Mouse (Mus musculus): ENCODE measurements around the gene Ltb. TPM values are rescaled to one million over a fixed set of nuclear protein-coding genes. Genes with fewer than 3 reads are reported as not detected.

Gene Ltb
- polyA plus RNA-seq, 1 experiment from 2014 or later: 167 TPM

DNA sequence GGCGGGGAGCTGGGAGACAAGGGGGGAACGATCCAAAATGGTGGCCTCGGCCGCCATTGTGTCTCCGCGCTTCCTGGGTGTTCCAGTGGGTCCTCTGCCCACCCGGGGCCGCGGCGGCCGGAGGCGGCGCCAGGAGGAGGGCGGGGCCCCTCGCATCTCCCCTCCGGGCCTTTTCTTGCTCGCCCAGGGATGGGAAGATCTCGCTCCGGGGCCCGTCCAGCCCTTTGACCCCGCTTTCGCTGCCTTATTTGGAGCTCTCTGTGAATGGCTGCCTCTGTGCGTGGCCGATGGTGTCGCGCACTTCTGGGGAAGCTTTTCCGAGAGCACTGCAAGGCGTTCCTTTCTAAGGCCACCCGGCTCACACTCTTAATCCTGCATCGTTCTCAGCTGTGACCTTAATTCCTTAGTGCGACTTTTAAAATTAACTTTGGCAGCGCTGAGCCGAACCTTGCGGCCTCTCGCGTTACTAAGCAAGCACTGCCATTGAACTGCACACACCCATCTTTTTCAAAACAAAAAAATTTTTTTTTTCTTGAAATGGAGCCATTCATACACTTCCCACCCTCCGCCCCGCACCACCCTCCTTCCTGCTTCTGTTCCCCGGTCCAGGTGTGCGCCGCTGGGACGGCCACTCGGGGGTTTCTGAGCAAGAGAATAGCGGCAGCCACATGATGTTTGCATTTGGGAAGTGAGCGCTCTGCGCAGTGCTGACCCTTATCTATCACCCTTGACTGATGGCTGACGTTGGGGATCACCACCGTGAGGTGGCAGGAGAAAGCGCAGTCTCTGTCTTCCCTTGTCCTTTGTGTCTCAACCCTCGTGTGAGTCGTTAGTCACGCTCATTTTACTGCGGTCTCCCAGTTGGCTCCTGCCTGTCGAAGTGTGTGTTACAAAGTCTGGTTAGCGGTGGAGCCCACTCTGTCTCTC, 48.0 kb downstream of the Ltb start:
- DNase-seq (ENCODE audit: low spot score): peak; percentile 65

DNA sequence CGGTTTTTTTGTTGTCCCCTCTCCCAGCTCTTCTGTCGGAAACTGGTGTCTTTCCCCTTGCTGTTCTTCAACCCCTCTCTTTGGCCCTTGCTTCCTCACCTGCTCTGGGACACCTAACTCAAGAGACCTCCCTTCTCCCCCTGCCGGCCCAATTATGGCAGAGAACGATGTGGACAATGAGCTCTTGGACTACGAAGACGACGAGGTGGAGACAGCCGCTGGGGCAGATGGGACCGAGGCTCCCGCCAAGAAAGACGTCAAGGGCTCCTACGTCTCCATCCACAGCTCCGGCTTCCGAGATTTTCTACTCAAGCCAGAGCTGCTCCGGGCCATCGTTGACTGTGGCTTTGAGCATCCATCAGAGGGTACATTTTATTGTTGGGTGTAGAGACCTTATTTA, 48.8 kb downstream of the Ltb start:
- DNase-seq (ENCODE audit: low spot score): peak; percentile 43

DNA sequence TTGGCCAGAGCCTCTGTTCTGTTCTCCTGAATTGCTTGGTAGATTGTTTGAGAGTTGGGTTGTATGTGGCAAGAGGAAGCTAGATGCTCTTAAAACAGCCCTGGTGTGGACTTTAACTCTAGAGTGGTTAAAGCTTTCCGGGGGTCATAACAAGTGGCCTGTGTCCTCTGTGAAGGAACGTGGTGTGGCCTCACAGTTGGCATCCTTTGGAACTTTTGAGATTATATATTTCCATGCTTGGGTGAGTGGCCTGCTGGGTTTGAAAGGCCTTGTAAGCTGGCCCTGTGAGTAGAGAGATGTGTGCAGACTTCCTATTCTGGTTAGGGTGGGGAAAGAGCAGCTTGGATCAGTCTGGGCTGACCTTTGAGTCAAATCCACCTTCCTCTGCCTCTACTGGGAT, 50.8 kb downstream of the Ltb start:
- no peak for DNase-seq (ENCODE audit: low spot score)

Small RNAs within 50 kb of the gene (microRNA-seq; reads per million reads assigned to microRNA genes)
- not detected for gene Mir6973a (ENCODE audit: borderline number of aligned reads)
- gene Mir6974 (ENCODE audit: borderline number of aligned reads): not detected
- gene Mir6975 (ENCODE audit: borderline number of aligned reads): 2.1 reads per million

Other genes starting within 250 kb of the Ltb start
- gene Hspa1b, start 235.2 kb upstream of the Ltb start, polyA plus RNA-seq (2015; fragmentation: Nextera tagmentation; extraction: Ambion mirVana): 0.72 and 0.83 TPM in 2 replicates
- not detected in 2 replicates for gene Gm20481, start 224.5 kb upstream of the Ltb start, polyA plus RNA-seq (2015; fragmentation: Nextera tagmentation; extraction: Ambion mirVana)
- gene Hspa1a, start 222.3 kb upstream of the Ltb start, polyA plus RNA-seq (2015; fragmentation: Nextera tagmentation; extraction: Ambion mirVana): 6.8 and 7.6 TPM in 2 replicates
- gene Hspa1l, start 221.7 kb upstream of the Ltb start, polyA plus RNA-seq (2015; fragmentation: Nextera tagmentation; extraction: Ambion mirVana): 0.09 and 0.27 TPM in 2 replicates
- 179 and 197 TPM in 2 replicates for gene Lsm2, start 212.6 kb upstream of the Ltb start, polyA plus RNA-seq (2015; fragmentation: Nextera tagmentation; extraction: Ambion mirVana)
- gene Vars, start 193.5 kb upstream of the Ltb start, polyA plus RNA-seq (2015; fragmentation: Nextera tagmentation; extraction: Ambion mirVana): 125 and 138 TPM in 2 replicates
- 0.26 and 0.36 TPM in 2 replicates for gene Vwa7, start 177.9 kb upstream of the Ltb start, polyA plus RNA-seq (2015; fragmentation: Nextera tagmentation; extraction: Ambion mirVana)
- gene Sapcd1, start 166.4 kb upstream of the Ltb start, polyA plus RNA-seq (2015; fragmentation: Nextera tagmentation; extraction: Ambion mirVana): 18.2 and 22.5 TPM in 2 replicates
- 8.9 and 13.5 TPM in 2 replicates for gene Msh5, start 147.7 kb upstream of the Ltb start, polyA plus RNA-seq (2015; fragmentation: Nextera tagmentation; extraction: Ambion mirVana)
- 501 and 524 TPM in 2 replicates for gene Clic1, start 144.5 kb upstream of the Ltb start, polyA plus RNA-seq (2015; fragmentation: Nextera tagmentation; extraction: Ambion mirVana)
- gene Ddah2, start 135.4 kb upstream of the Ltb start, polyA plus RNA-seq (2015; fragmentation: Nextera tagmentation; extraction: Ambion mirVana): 51.6 and 57.5 TPM in 2 replicates
- gene Ly6g6c, start 129.1 kb upstream of the Ltb start, polyA plus RNA-seq (2015; fragmentation: Nextera tagmentation; extraction: Ambion mirVana): 0.27 and 0.57 TPM in 2 replicates
- 0.06 and 0.08 TPM in 2 replicates for gene Mpig6b, start 128.3 kb upstream of the Ltb start, polyA plus RNA-seq (2015; fragmentation: Nextera tagmentation; extraction: Ambion mirVana)
- 0.89 and 1.0 TPM in 2 replicates for gene Ly6g6e, start 117.5 kb upstream of the Ltb start, polyA plus RNA-seq (2015; fragmentation: Nextera tagmentation; extraction: Ambion mirVana)
- gene Ly6g6d, start 116.4 kb upstream of the Ltb start, polyA plus RNA-seq (2015; fragmentation: Nextera tagmentation; extraction: Ambion mirVana): 0.55 and 0.60 TPM in 2 replicates
- 0.12 TPM in 1 of 2 replicates, not detected in the other for gene Ly6g6f, start 108.8 kb upstream of the Ltb start, polyA plus RNA-seq (2015; fragmentation: Nextera tagmentation; extraction: Ambion mirVana)
- gene Abhd16a, start 105.2 kb upstream of the Ltb start, polyA plus RNA-seq (2015; fragmentation: Nextera tagmentation; extraction: Ambion mirVana): 85.3 and 90.6 TPM in 2 replicates
- gene Ly6g5c, start 86.2 kb upstream of the Ltb start, polyA plus RNA-seq (2015; fragmentation: Nextera tagmentation; extraction: Ambion mirVana): 0.37 TPM in 1 of 2 replicates, not detected in the other
- 3.7 and 4.0 TPM in 2 replicates for gene Ly6g5b, start 79.0 kb upstream of the Ltb start, polyA plus RNA-seq (2015; fragmentation: Nextera tagmentation; extraction: Ambion mirVana)
- gene Gpank1, start 73.0 kb upstream of the Ltb start, polyA plus RNA-seq (2015; fragmentation: Nextera tagmentation; extraction: Ambion mirVana): 26.9 and 31.2 TPM in 2 replicates
- gene Csnk2b, start 72.4 kb upstream of the Ltb start, polyA plus RNA-seq (2015; fragmentation: Nextera tagmentation; extraction: Ambion mirVana): 348 and 353 TPM in 2 replicates
- 11.2 and 14.7 TPM in 2 replicates for gene D17H6S53E, start 68.1 kb upstream of the Ltb start, polyA plus RNA-seq (2015; fragmentation: Nextera tagmentation; extraction: Ambion mirVana)
- gene Apom, start 62.4 kb upstream of the Ltb start, polyA plus RNA-seq (2015; fragmentation: Nextera tagmentation; extraction: Ambion mirVana): 0.18 and 0.21 TPM in 2 replicates
- 42.3 and 48.0 TPM in 2 replicates for gene Bag6, start 59.3 kb upstream of the Ltb start, polyA plus RNA-seq (2015; fragmentation: Nextera tagmentation; extraction: Ambion mirVana)
- gene Prrc2a, start 29.5 kb upstream of the Ltb start, polyA plus RNA-seq (2015; fragmentation: Nextera tagmentation; extraction: Ambion mirVana): 81.3 and 113 TPM in 2 replicates
- 45.2 and 47.2 TPM in 2 replicates for gene Aif1, start 18.4 kb upstream of the Ltb start, polyA plus RNA-seq (2015; fragmentation: Nextera tagmentation; extraction: Ambion mirVana)
- 35.3 and 41.8 TPM in 2 replicates for gene Lst1, start 6.0 kb upstream of the Ltb start, polyA plus RNA-seq (2015; fragmentation: Nextera tagmentation; extraction: Ambion mirVana)
- 4.2 and 5.7 TPM in 2 replicates for gene Tnf, start 7.6 kb downstream of the Ltb start, polyA plus RNA-seq (2015; fragmentation: Nextera tagmentation; extraction: Ambion mirVana)
- gene Lta, start 10.9 kb downstream of the Ltb start, polyA plus RNA-seq (2015; fragmentation: Nextera tagmentation; extraction: Ambion mirVana): 4.4 and 4.7 TPM in 2 replicates
- gene Gm16181, start 26.4 kb downstream of the Ltb start, polyA plus RNA-seq (2015; fragmentation: Nextera tagmentation; extraction: Ambion mirVana): 0.26 and 0.69 TPM in 2 replicates
- gene Atp6v1g2, start 39.2 kb downstream of the Ltb start, polyA plus RNA-seq (2015; fragmentation: Nextera tagmentation; extraction: Ambion mirVana): 1.3 and 1.8 TPM in 2 replicates
- gene Nfkbil1, start 41.4 kb downstream of the Ltb start, polyA plus RNA-seq (2015; fragmentation: Nextera tagmentation; extraction: Ambion mirVana): 14.0 and 16.8 TPM in 2 replicates
- gene Ddx39b, start 47.3 kb downstream of the Ltb start, polyA plus RNA-seq (2015; fragmentation: Nextera tagmentation; extraction: Ambion mirVana): 423 and 446 TPM in 2 replicates
- gene H2-D1, start 68.3 kb downstream of the Ltb start, polyA plus RNA-seq (2015; fragmentation: Nextera tagmentation; extraction: Ambion mirVana): 441 and 555 TPM in 2 replicates
- gene H2-Q1, start 126.0 kb downstream of the Ltb start, polyA plus RNA-seq (2015; fragmentation: Nextera tagmentation; extraction: Ambion mirVana): 1.4 and 1.9 TPM in 2 replicates
- gene H2-Q2, start 147.8 kb downstream of the Ltb start, polyA plus RNA-seq (2015; fragmentation: Nextera tagmentation; extraction: Ambion mirVana): 68.4 and 69.8 TPM in 2 replicates
- gene H2-Q4, start 185.2 kb downstream of the Ltb start, polyA plus RNA-seq (2015; fragmentation: Nextera tagmentation; extraction: Ambion mirVana): 15.1 and 18.4 TPM in 2 replicates
- gene H2-Q6, start 230.4 kb downstream of the Ltb start, polyA plus RNA-seq (2015; fragmentation: Nextera tagmentation; extraction: Ambion mirVana): 22.7 and 22.9 TPM in 2 replicates
- gene H2-Q7, start 244.7 kb downstream of the Ltb start, polyA plus RNA-seq (2015; fragmentation: Nextera tagmentation; extraction: Ambion mirVana): 37.3 and 38.8 TPM in 2 replicates

All from thymus, postnatal 0 days (tissue).